Mouse (Mus musculus) CH12.LX (cell line): ENCODE measurements around the gene St3gal3. TPM values are rescaled to one million over a fixed set of nuclear protein-coding genes. Genes with fewer than 3 reads are reported as not detected.

Source experiments
- DNase-seq: peaks from one replicate; pipeline ENCODE4 v3.0.0-alpha.2; 2013; ENCODE audit errors: extremely low read depth
- H3K27ac ChIP-seq: 2 replicates; pipeline ENCODE4 v1.5.1; 2012; ENCODE audit warnings: low read depth, mild to moderate bottlenecking, control low read depth, moderate library complexity; ENCODE audit not compliant: insufficient read depth
- H3K27me3 ChIP-seq: replicated peaks from 2 replicates; pipeline ENCODE3; 2012; ENCODE audit warnings: inconsistent platforms
- H3K36me3 ChIP-seq, 2 experiments: replicated peaks in 1 of 2; 2 replicates each; pipeline versions ENCODE3 to v1.6.1; 2012; ENCODE audit warnings: inconsistent platforms in 1 of 2, low read length in 1 of 2, mild to moderate bottlenecking in 1 of 2, mixed read lengths in 1 of 2, moderate library complexity in 1 of 2; ENCODE audit not compliant: control insufficient read depth in 1 of 2, insufficient read depth in 1 of 2
- H3K4me1 ChIP-seq, 2 experiments: 2 replicates each; pipeline ENCODE4 v1.6.1; 2012; ENCODE audit warnings: inconsistent platforms in 1 of 2, moderate library complexity in 1 of 2; ENCODE audit not compliant: insufficient read depth in 2 of 2, control insufficient read depth in 1 of 2
- H3K4me2 ChIP-seq: 2 replicates; pipeline ENCODE4 v1.6.1; 2012; ENCODE audit warnings: low read depth, mild to moderate bottlenecking, control low read depth; ENCODE audit not compliant: poor library complexity, insufficient read depth, severe bottlenecking
- H3K4me3 ChIP-seq, 3 experiments: fragments of 150-350 bp in 1 of 3; sonication (generic) in 1 of 3; replicated peaks in 1 of 3; 2 replicates each; pipeline versions ENCODE3 to v1.5.1; 2011 to 2012; ENCODE audit warnings: low read depth in 2 of 3, low read length in 2 of 3, mild to moderate bottlenecking in 2 of 3, moderate library complexity in 2 of 3, control low read depth in 1 of 3, improper control_type of control experiment in 1 of 3, inconsistent platforms in 1 of 3, mixed read lengths in 1 of 3; ENCODE audit not compliant: poor library complexity in 1 of 3
- H3K79me2 ChIP-seq: replicated peaks from 2 replicates; pipeline ENCODE4 v1.6.1; 2012; ENCODE audit warnings: mild to moderate bottlenecking, moderate library complexity; ENCODE audit not compliant: control insufficient read depth, poor library complexity, insufficient read depth, severe bottlenecking; ENCODE audit errors: extremely low read depth
- H3K9ac ChIP-seq: 2 replicates; pipeline ENCODE4 v1.6.1; 2012; ENCODE audit warnings: low read depth, mild to moderate bottlenecking, control low read depth, moderate library complexity; ENCODE audit not compliant: insufficient read depth
- H3K9me3 ChIP-seq: replicated peaks from 2 replicates; pipeline ENCODE3; 2012; ENCODE audit warnings: low read length, inconsistent platforms, mixed read lengths
- BHLHE40 ChIP-seq: IDR thresholded peaks from 2 replicates; pipeline ENCODE4 v1.6.1; 2011; ENCODE audit warnings: mild to moderate bottlenecking, low read depth, low read length, improper control_type of control experiment
- CHD1 ChIP-seq: IDR thresholded peaks from 2 replicates; pipeline ENCODE4 v1.6.1; 2012; ENCODE audit warnings: low read depth, low read length, improper control_type of control experiment, inconsistent platforms
- CHD2 ChIP-seq: IDR thresholded peaks from 2 replicates; pipeline ENCODE4 v1.6.1; 2011; ENCODE audit warnings: low read length, improper control_type of control experiment
- CTCF ChIP-seq, 2 experiments: IDR thresholded peaks in 1 of 2; conservative IDR thresholded peaks in 1 of 2; 2 replicates each; pipeline ENCODE4 v1.5.1; 2011 to 2012; ENCODE audit warnings: low read depth in 2 of 2, low read length in 2 of 2, improper control_type of control experiment in 1 of 2, inconsistent platforms in 1 of 2, mild to moderate bottlenecking in 1 of 2, moderate library complexity in 1 of 2
- ELF1 ChIP-seq: IDR thresholded peaks from 2 replicates; pipeline ENCODE4 v1.6.1; 2014; ENCODE audit warnings: low read depth, mild to moderate bottlenecking, inconsistent platforms, low read length, improper control_type of control experiment
- EP300 ChIP-seq: IDR thresholded peaks from 2 replicates; pipeline ENCODE4 v1.6.1; 2011; ENCODE audit warnings: low read length, improper control_type of control experiment
- ETS1 ChIP-seq: conservative IDR thresholded peaks from 2 replicates; pipeline ENCODE4 v1.6.1; 2012; ENCODE audit warnings: low read depth, mild to moderate bottlenecking, inconsistent platforms, low read length, improper control_type of control experiment, moderate library complexity
- GABPA ChIP-seq: IDR thresholded peaks from 2 replicates; pipeline ENCODE4 v1.6.1; 2012; ENCODE audit warnings: low read depth, low read length, improper control_type of control experiment, inconsistent platforms; ENCODE audit not compliant: insufficient replicate concordance
- HCFC1 ChIP-seq: IDR thresholded peaks from 2 replicates; pipeline ENCODE4 v1.6.1; 2012; ENCODE audit warnings: low read depth, mild to moderate bottlenecking, inconsistent platforms, low read length, improper control_type of control experiment
- IRF4 ChIP-seq: IDR thresholded peaks from 2 replicates; pipeline ENCODE4 v1.6.1; 2014; ENCODE audit warnings: low read depth, mild to moderate bottlenecking, inconsistent platforms, low read length, improper control_type of control experiment
- JUN ChIP-seq: IDR thresholded peaks from 2 replicates; pipeline ENCODE4 v1.6.1; 2011; ENCODE audit warnings: low read depth, mild to moderate bottlenecking, low read length, improper control_type of control experiment, moderate library complexity; ENCODE audit not compliant: insufficient read depth
- JUND ChIP-seq: conservative IDR thresholded peaks from 2 replicates; pipeline ENCODE4 v1.6.1; 2011; ENCODE audit warnings: low read depth, low read length, improper control_type of control experiment
- KAT2A ChIP-seq: IDR thresholded peaks from 2 replicates; pipeline ENCODE4 v1.6.1; 2012; ENCODE audit warnings: low read length, improper control_type of control experiment, inconsistent platforms; ENCODE audit not compliant: insufficient replicate concordance
- MAX ChIP-seq: IDR thresholded peaks from 2 replicates; pipeline ENCODE4 v1.6.1; 2011; ENCODE audit warnings: low read length, improper control_type of control experiment
- MAZ ChIP-seq: IDR thresholded peaks from 2 replicates; pipeline ENCODE4 v1.6.1; 2012; ENCODE audit warnings: low read depth, mild to moderate bottlenecking, inconsistent platforms, low read length, improper control_type of control experiment, moderate library complexity
- MXI1 ChIP-seq: IDR thresholded peaks from 2 replicates; pipeline ENCODE4 v1.6.1; 2011; ENCODE audit warnings: mild to moderate bottlenecking, low read depth, low read length, improper control_type of control experiment
- MYC ChIP-seq: IDR thresholded peaks from 2 replicates; pipeline ENCODE4 v1.6.1; 2011; ENCODE audit warnings: low read depth, mild to moderate bottlenecking, improper control_type of control experiment, low read length
- NELFE ChIP-seq: IDR thresholded peaks from 2 replicates; pipeline ENCODE4 v1.6.1; 2011; ENCODE audit warnings: low read depth, low read length, improper control_type of control experiment
- NRF1 ChIP-seq: IDR thresholded peaks from 2 replicates; pipeline ENCODE4 v1.6.1; 2014; ENCODE audit warnings: low read depth, mild to moderate bottlenecking, inconsistent platforms, low read length, improper control_type of control experiment, moderate library complexity
- POLR2A ChIP-seq: IDR thresholded peaks from 2 replicates; pipeline ENCODE4 v1.6.1; 2011; ENCODE audit warnings: low read depth, mild to moderate bottlenecking, improper control_type of control experiment, low read length
- POLR2AphosphoS2 ChIP-seq: IDR thresholded peaks from 2 replicates; pipeline ENCODE4 v1.6.1; 2011; ENCODE audit warnings: low read depth, low read length, improper control_type of control experiment
- RAD21 ChIP-seq: IDR thresholded peaks from 2 replicates; pipeline ENCODE4 v1.6.1; 2011; ENCODE audit warnings: low read depth, mild to moderate bottlenecking, low read length, improper control_type of control experiment, moderate library complexity
- RCOR1 ChIP-seq: conservative IDR thresholded peaks from 2 replicates; pipeline ENCODE4 v1.6.1; 2012; ENCODE audit warnings: low read depth, mild to moderate bottlenecking, inconsistent platforms, low read length, improper control_type of control experiment
- SIN3A ChIP-seq: IDR thresholded peaks from 2 replicates; pipeline ENCODE4 v1.6.1; 2012; ENCODE audit warnings: low read length, improper control_type of control experiment, inconsistent platforms
- SMC3 ChIP-seq: IDR thresholded peaks from 2 replicates; pipeline ENCODE4 v1.6.1; 2011; ENCODE audit warnings: low read depth, low read length, improper control_type of control experiment
- TBP ChIP-seq: conservative IDR thresholded peaks from 2 replicates; pipeline ENCODE4 v1.6.1; 2011; ENCODE audit warnings: low read depth, low read length, improper control_type of control experiment
- TCF12 ChIP-seq: IDR thresholded peaks from 2 replicates; pipeline ENCODE4 v1.6.1; 2014; ENCODE audit warnings: low read depth, mild to moderate bottlenecking, inconsistent platforms, low read length, improper control_type of control experiment
- UBTF ChIP-seq: IDR thresholded peaks from 2 replicates; pipeline ENCODE4 v1.6.1; 2012; ENCODE audit warnings: low read depth, mild to moderate bottlenecking, inconsistent platforms, low read length, improper control_type of control experiment, moderate library complexity
- USF1 ChIP-seq: IDR thresholded peaks from 2 replicates; pipeline ENCODE4 v1.6.1; 2014; ENCODE audit warnings: low read depth, mild to moderate bottlenecking, inconsistent platforms, low read length, improper control_type of control experiment
- USF2 ChIP-seq: conservative IDR thresholded peaks from 2 replicates; pipeline ENCODE4 v1.6.1; 2011; ENCODE audit warnings: low read depth, low read length, improper control_type of control experiment
- ZC3H11A ChIP-seq: IDR thresholded peaks from 2 replicates; pipeline ENCODE4 v1.6.1; 2012; ENCODE audit warnings: low read depth, mild to moderate bottlenecking, inconsistent platforms, low read length, improper control_type of control experiment
- ZKSCAN1 ChIP-seq: IDR thresholded peaks from 2 replicates; pipeline ENCODE4 v1.6.1; 2012; ENCODE audit warnings: low read depth, inconsistent platforms, low read length, improper control_type of control experiment, borderline replicate concordance
- ZNF384 ChIP-seq: IDR thresholded peaks from 2 replicates; pipeline ENCODE4 v1.6.1; 2012; ENCODE audit warnings: low read depth, low read length, improper control_type of control experiment, inconsistent platforms
- dilution Hi-C: fragments of 300-500 bp; cut with MboI; formaldehyde crosslinking; loops from 2 replicates; pipeline ENCODE4 v1.14.3; 2020; ENCODE audit warnings: low sequenced_read_pairs; ENCODE audit not compliant: extremely low pct_unique_long_range_greater_than_20kb, extremely low pct_ligation_motif_present
- in situ Hi-C: fragments of 300-500 bp; cut with MboI; formaldehyde crosslinking; loops from 3 replicates; pipeline ENCODE4 v1.14.3; 2019; ENCODE audit warnings: low sequenced_read_pairs, low pct_ligation_motif_present, low pct_unique_long_range_greater_than_20kb, mixed read lengths
- polyA plus RNA-seq: library from polyadenylated mRNA; unstranded; fragments of >175 nt; gene quantifications from 2 replicates; pipeline ENCODE4 v1.2.1, GENCODE M21; 2012; ENCODE audit warnings: low read depth; ENCODE audit not compliant: insufficient read length
- total RNA-seq, 2 experiments: library from RNA; depleted of rRNA; stranded (reverse); fragments of 300-350 nt in 1 of 2; fragments of >200 nt in 1 of 2; gene quantifications; 2 replicates each; pipeline ENCODE4 v1.2.3; 2012 to 2014

St3gal3 gene
- total and polyA plus RNA-seq, 3 experiments, result 7.1 to 10.1 (median 8.2) TPM

GRCm38 (mm10) chr4:117915489-117916105, 219.1 kb downstream of the St3gal3 start (continued):
- TF ChIP-seq GABPA (no peak), RCOR1 (no peak), NRF1 (no peak; the same call in 1 of the 2 replicates), MYC (no peak), USF2 (no peak), RAD21 (no peak), ZNF384 (no peak), EP300 (peak; percentile 24)
- TF ChIP-seq, all 38 proteins: peak for 8

- Histone ChIP-seq H3K36me3 (peaks cover 13 to 36% of the 10 kb centered on the region in 2 experiments), H3K79me2 (peaks cover 12% of the 10 kb centered on the region; the same call in 1 of the 2 replicates), H3K27me3 (no peaks in the 10 kb centered on the region), H3K27ac (peak within 1 kb of the TSS; percentile 47; the same call in 1 of the 2 replicates), H3K9ac (peak within 1 kb of the TSS; percentile 82), H3K4me2 (peak within 1 kb of the TSS; percentile 89), H3K9me3 (no peaks in the 10 kb centered on the region), H3K4me3 (peak within 1 kb of the TSS; percentile 84 to 96 (median 86)), H3K4me1 (peaks cover 6 to 54% of the 10 kb centered on the region in 2 experiments; a peak in 3 of 4 replicates)
- in situ Hi-C loops (loop anchor here (10.0 kb wide), 1 partner anchor 150 kb away; no protein-coding TSS in a partner anchor), dilution Hi-C loops (no loop called here)
- DNase-seq, result peak; percentile 93
- TF ChIP-seq TBP (peak; percentile 43; the same call in 1 of the 2 replicates), UBTF (0 out of 2 replicates have a peak, but pooled peaks have one; percentile 54), POLR2AphosphoS2 (0 out of 2 replicates have a peak, but pooled peaks have one; percentile 78), CTCF (conservative IDR thresholded peaks at IDR 0.05 in 1 of 2, IDR thresholded peaks at IDR 0.05 in 1 of 2; ENCODE audit: low read depth in 2 of 2, low read length in 2 of 2) (no peak), GABPA (peak; percentile 52; the same call in 1 of the 2 replicates), TCF12 (peak; percentile 40), EP300 (no peak), MYC (peak; percentile 99), ZKSCAN1 (no peak), SIN3A (peak; percentile 89), RCOR1 (no peak), ETS1 (no peak), HCFC1 (peak; percentile 98), JUN (no peak), MAZ (peak; percentile 66; the same call in 1 of the 2 replicates), NELFE (0 out of 2 replicates have a peak, but pooled peaks have one; percentile 69), ELF1 (peak; percentile 90), SMC3 (no peak), ZNF384 (no peak), CHD2 (no peak), MAX (peak; percentile 100), USF2 (peak; percentile 49; the same call in 1 of the 2 replicates), ZC3H11A (no peak), IRF4 (0 out of 2 replicates have a peak, but pooled peaks have one; percentile 24), MXI1 (peak; percentile 99), POLR2A (peak; percentile 77), BHLHE40 (peak; percentile 89), USF1 (peak; percentile 73), CHD1 (no peak), KAT2A (peak; percentile 96), JUND (no peak)
Observed at GRCm38 (mm10) chr4:117914591-117915442, 219.9 kb downstream of the St3gal3 start, which contains the start of gene Ipo13. Gene Ipo13, minus strand, starts transcription at chr4:117914999.
